Mouse (Mus musculus) liver, embryonic 14.5 days (tissue): Measurements from ENCODE around the gene Asxl1. TPM values are rescaled to one million over a fixed set of nuclear protein-coding genes. Genes with fewer than 3 reads are reported as not detected.

Experiments
- ATAC-seq: fragments of 200-750 bp; cut with Nextera tagmentation; 2 replicates; pipeline ENCODE4 v1.8.0; 2017; ENCODE audit warnings: moderate number of reproducible peaks, mild to moderate bottlenecking, moderate library complexity; ENCODE audit not compliant: insufficient read depth
- DNase-seq, 3 experiments: peaks; one replicate each; pipeline ENCODE4 v3.0.0-alpha.2; 2012 to 2013; ENCODE audit warnings: low read depth in 3 of 3, low spot score in 3 of 3
- H3K27ac ChIP-seq: fragments of 300-500 bp; sonication (generic); 2 replicates; pipeline ENCODE4 v1.5.1; 2014; ENCODE audit warnings: moderate library complexity, mild to moderate bottlenecking, control low read depth, inconsistent platforms
- H3K27me3 ChIP-seq: fragments of 300-500 bp; sonication (generic); 2 replicates; pipeline ENCODE4 v1.6.1; 2014; ENCODE audit warnings: mild to moderate bottlenecking, low read length, moderate library complexity; ENCODE audit not compliant: control insufficient read depth, insufficient read depth
- H3K36me3 ChIP-seq: fragments of 300-500 bp; sonication (generic); replicated peaks from 2 replicates; pipeline ENCODE4 v1.6.1; 2014; ENCODE audit warnings: low read depth; ENCODE audit not compliant: control insufficient read depth, insufficient read depth
- H3K4me1 ChIP-seq, 2 experiments: fragments of 200-500 bp in 1 of 2; fragments of 300-500 bp in 1 of 2; sonication (generic) in 1 of 2; replicated peaks; 2 replicates each; pipeline ENCODE4 v1.6.1; 2012 to 2014; ENCODE audit warnings: antibody characterized with exemption in 1 of 2, inconsistent platforms in 1 of 2, low read length in 1 of 2; ENCODE audit not compliant: control insufficient read depth in 2 of 2, insufficient read depth in 2 of 2
- H3K4me2 ChIP-seq: fragments of 300-500 bp; sonication (generic); 2 replicates; pipeline ENCODE4 v1.6.1; 2014; ENCODE audit warnings: low read depth, mild to moderate bottlenecking, control low read depth, moderate library complexity
- H3K4me3 ChIP-seq, 2 experiments: fragments of 200-500 bp in 1 of 2; fragments of 300-500 bp in 1 of 2; sonication (generic) in 1 of 2; 2 replicates each; pipeline ENCODE4 v1.5.1; 2012 to 2014; ENCODE audit warnings: low read depth in 2 of 2, low read length in 2 of 2, mild to moderate bottlenecking in 2 of 2, control low read depth in 1 of 2, inconsistent platforms in 1 of 2, moderate library complexity in 1 of 2; ENCODE audit not compliant: insufficient read depth in 1 of 2
- H3K9ac ChIP-seq: fragments of 300-500 bp; sonication (generic); replicated peaks from 2 replicates; pipeline ENCODE4 v1.6.1; 2014; ENCODE audit warnings: mild to moderate bottlenecking, control low read depth, moderate library complexity
- H3K9me3 ChIP-seq: fragments of 300-500 bp; sonication (generic); 2 replicates; pipeline ENCODE4 v1.6.1; 2016; ENCODE audit warnings: low read length, mixed read lengths; ENCODE audit not compliant: control insufficient read depth
- CTCF ChIP-seq: IDR thresholded peaks from 2 replicates; pipeline ENCODE4 v1.5.1; 2016; ENCODE audit warnings: antibody characterized with exemption, low read depth, control low read depth
- EP300 ChIP-seq: IDR thresholded peaks from 2 replicates; pipeline ENCODE4 v1.6.1; 2016; ENCODE audit warnings: antibody characterized with exemption, low read depth
- WGBS: fragments of 180-500 bp; shearing (Covaris S2); extraction: QIAGEN DNeasy Blood & Tissue Kit; methylation state at CpG from one replicate; pipeline ENCODE4 v1.1.7; 2014; ENCODE audit not compliant: insufficient replicate concordance; 5-methylcytosine and 5-hydroxymethylcytosine counted together
- polyA plus RNA-seq, 2 experiments: library from polyadenylated mRNA; depleted of rRNA in 1 of 2; stranded (reverse) in 1 of 2; unstranded in 1 of 2; fragments of >200 nt; fragmentation: Nextera tagmentation in 1 of 2; extraction: Ambion mirVana in 1 of 2; gene quantifications; 2 replicates each; pipeline versions ENCODE4 v1.2.1 to v1.2.3; 2012 to 2014

The Asxl1 gene
- polyA plus RNA-seq, 2 experiments, result 6.5 to 7.7 TPM

DNA sequence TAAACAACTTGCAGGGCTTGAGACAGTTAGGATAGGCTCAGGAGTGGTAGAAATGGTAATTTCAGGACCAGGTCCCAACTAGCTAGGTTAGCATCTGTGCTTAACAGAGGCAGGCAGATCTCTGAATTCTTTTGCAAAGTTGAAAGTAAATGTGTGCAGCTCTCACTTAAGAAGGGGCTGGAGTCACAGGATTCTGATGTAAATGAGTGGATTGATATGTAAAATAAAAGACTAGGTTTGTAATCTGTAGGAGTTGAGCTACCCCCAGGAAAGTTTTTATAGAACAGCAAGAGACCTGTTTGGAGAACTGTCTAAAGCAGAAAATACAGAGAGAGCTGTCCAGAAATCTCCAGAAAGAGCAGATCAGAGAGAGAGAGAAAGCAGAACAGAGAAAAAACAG lies 25.2 kb downstream of the Asxl1 start:
- Histone ChIP-seq H3K9me3 (no peaks in the 10 kb centered on the region), H3K36me3 (peaks cover 22% of the 10 kb centered on the region), H3K4me2 (no peak overlapping the region), H3K27ac (no peak overlapping the region), H3K27me3 (no peaks in the 10 kb centered on the region), H3K4me3 (no peak overlapping the region), H3K9ac (no peak overlapping the region), H3K4me1 (no peaks in the 10 kb centered on the region)
- no peak for ATAC-seq
- TF ChIP-seq CTCF (no peak), EP300 (no peak)
- DNase-seq, result no peak

DNA sequence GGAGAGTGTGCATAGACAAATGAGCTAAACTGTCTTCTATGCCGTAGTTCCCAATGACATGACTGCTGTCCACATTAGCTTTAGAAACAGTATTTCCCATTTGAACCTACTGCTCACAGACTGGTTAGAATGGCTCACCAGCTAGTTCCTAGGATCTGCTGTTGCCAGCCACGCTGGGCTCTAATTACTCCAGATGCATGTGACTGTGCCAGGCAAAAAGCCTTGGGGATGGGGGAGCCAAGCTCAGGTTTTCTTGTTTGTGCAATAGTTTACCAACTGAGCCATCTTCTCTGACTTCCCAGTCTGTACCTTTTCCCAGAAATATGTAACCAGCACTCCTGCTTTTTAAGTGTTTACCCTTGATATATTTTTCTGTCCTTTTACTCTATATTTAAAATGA lies 29.8 kb downstream of the Asxl1 start:
- H3K9me3 ChIP-seq, result no peaks in the 10 kb centered on the region
- no peak overlapping the region for H3K4me3 ChIP-seq
- DNase-seq (no peak), ATAC-seq (no peak)
- no peak for TF ChIP-seq CTCF
- TF ChIP-seq EP300, result no peak
- H3K27me3 ChIP-seq, result no peaks in the 10 kb centered on the region
- H3K27ac ChIP-seq, result no peak overlapping the region
- no peak overlapping the region for H3K9ac ChIP-seq
- H3K36me3 ChIP-seq, result peaks cover 10% of the 10 kb centered on the region
- no peaks in the 10 kb centered on the region for H3K4me1 ChIP-seq
- H3K4me2 ChIP-seq, result no peak overlapping the region
- WGBS, result 83% methylated on average over 2 of the region's 2 CpGs

DNA sequence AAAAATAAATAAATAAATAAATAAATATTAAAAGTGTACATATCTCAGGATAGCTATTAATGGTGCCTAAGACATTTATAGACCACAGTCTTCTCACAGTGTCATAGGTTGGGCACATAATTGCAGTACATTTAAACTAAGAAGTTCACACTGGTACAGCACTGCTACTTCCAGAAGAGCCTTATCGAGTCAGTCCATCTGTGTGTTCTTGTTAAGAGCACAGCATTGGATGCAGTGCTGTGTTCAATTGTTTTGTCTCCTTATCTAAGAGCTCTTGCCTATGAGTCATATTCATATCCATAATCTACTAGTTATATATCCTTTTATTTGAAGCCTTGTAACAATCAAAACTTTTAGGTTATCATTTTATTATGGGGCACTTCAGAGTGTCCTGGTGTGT lies 34.9 kb downstream of the Asxl1 start:
- peaks cover 25% of the 10 kb centered on the region for H3K36me3 ChIP-seq
- DNase-seq, result no peak

DNA sequence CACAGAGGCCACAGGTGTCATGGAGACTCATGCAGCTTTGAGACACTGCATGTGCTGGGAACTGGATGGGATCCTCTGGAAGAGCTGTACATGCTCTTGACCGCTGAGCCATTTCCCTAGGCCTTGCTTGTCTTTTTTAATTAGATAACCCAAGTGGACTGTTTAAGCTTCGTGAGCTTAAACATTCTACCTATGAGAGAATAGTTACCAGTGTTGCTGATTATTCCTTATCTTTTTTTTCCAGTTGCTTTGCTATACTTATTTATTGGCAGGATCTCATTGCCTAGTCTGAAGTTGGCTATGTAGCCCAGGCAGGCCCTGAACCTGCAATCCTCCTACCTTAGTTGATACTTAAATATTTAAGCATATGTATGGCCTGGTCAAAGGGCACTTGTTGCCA lies 44.2 kb downstream of the Asxl1 start:
- Histone ChIP-seq H3K27ac (no peak overlapping the region), H3K4me1 (peaks cover 7 to 10% of the 10 kb centered on the region in 2 experiments), H3K9me3 (no peaks in the 10 kb centered on the region; the same call in 1 of the 2 replicates), H3K9ac (no peak overlapping the region), H3K27me3 (no peaks in the 10 kb centered on the region), H3K4me2 (no peak overlapping the region), H3K36me3 (peaks cover 40% of the 10 kb centered on the region), H3K4me3 (no peak overlapping the region)
- TF ChIP-seq EP300 (peak; percentile 41; the same call in 1 of the 2 replicates), CTCF (no peak)
- WGBS, result 24% methylated on average over 2 of the region's 2 CpGs
- DNase-seq (no peak), ATAC-seq (peak; percentile 41; the same call in 1 of the 2 replicates)

More for the DNA sequence above, 34.9 kb downstream of the Asxl1 start:
- H3K4me2 ChIP-seq, result no peak overlapping the region
- 66% methylated on average over 1 of the region's 1 CpGs for WGBS
- no peaks in the 10 kb centered on the region for H3K27me3 ChIP-seq
- H3K9me3 ChIP-seq, result no peaks in the 10 kb centered on the region
- H3K4me1 ChIP-seq, result no peaks in the 10 kb centered on the region
- TF ChIP-seq EP300, result no peak
- no peak for TF ChIP-seq CTCF
- H3K27ac ChIP-seq, result no peak overlapping the region
- no peak overlapping the region for H3K9ac ChIP-seq
- ATAC-seq, result no peak; the same call in 1 of the 2 replicates
- H3K4me3 ChIP-seq, result no peak overlapping the region

DNA sequence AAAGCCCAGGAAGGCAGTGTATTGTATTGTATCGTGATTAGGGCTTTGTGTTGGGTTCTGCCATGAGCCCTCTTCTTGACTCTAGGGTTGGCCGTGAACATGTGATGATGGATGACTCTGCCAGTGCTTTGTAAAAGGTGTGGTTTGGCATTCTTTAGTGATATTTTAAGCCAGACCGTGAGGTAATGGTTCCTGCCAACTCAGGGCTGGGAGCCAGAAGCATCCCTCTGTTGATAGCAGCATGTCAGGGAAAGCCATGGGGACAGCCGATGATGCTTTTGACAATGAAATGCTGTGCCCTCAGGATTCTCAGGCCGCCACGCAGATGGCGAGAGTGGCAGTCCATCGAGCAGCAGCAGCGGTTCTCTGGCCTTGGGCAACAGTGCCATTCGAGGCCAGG lies 47.4 kb downstream of the Asxl1 start:
- TF ChIP-seq EP300 (no peak), CTCF (no peak)
- H3K9ac ChIP-seq, result no peak overlapping the region
- no peaks in the 10 kb centered on the region; the same call in 1 of the 2 replicates for H3K9me3 ChIP-seq
- WGBS, result 92% methylated on average over 10 of the region's 10 CpGs
- no peaks in the 10 kb centered on the region for H3K27me3 ChIP-seq
- peaks cover 7 to 10% of the 10 kb centered on the region in 2 experiments for H3K4me1 ChIP-seq
- H3K36me3 ChIP-seq, result peaks cover 68% of the 10 kb centered on the region
- no peak overlapping the region for H3K4me2 ChIP-seq
- no peak for DNase-seq
- no peak overlapping the region for H3K27ac ChIP-seq
- no peak for ATAC-seq
- H3K4me3 ChIP-seq, result no peak overlapping the region
